Mouse (Mus musculus): ENCODE results near the gene Zfp873. TPM values are rescaled to one million over a fixed set of nuclear protein-coding genes. Genes with fewer than 3 reads are reported as not detected.
"Not testable (repeated sequence)": the region's sequence is repeated elsewhere in the genome, so short reads cannot be mapped to it uniquely, and the experiment has no call there.

Zfp873 gene
- polyA plus RNA-seq (2015; fragmentation: Nextera tagmentation; extraction: Ambion mirVana) = 16.2 and 17.4 TPM in 2 replicates

DNA sequence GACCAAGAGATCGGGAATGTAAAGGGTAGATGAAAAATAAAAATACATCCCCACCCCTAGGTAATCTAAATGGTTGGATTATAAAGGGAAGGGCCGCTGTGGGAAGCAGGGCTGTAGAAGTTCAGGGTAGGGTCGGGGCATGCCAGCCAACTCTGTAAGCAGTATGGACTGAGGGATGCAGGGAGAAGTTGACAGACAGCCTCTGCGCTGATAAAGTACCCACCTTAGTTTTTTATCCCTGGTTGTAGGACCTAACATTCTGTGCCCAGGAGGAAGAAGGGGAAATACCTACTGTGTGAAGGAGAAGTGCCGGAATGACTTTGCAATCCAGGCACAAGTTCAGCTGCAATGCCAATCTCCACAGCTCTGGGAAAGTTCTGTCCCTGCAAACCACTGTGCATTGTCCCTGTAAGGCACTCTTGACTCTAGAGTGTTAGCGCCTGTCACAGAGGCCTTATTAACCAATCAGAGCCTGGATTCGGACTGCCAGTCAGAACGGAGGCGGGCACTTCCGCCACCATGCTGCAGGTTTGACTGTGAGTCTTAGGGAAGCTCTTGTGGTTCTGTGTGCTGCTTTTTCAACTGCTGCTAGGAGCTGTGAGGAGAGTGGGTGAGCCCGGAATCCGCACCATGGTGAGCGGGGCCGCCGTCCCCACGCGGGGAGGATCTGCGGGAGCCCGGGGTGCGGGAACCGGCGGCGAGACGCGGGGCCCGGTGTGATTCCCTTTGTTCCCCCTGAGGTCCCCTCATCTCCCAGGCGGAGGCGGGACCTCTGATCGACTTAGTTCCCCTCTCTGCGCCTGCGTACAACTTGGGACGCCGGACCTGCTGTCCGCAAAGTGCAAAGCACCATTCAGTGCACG, at the start of gene Zfp873:
Gene Zfp873 (plus strand): TSS at position 527 of the 863 bp plus-strand sequence.
- peak within 1 kb of the TSS; percentile 77 for H3K9ac ChIP-seq (ENCODE audit: low read depth, low read length)
- peak; percentile 100 for ATAC-seq
- peaks cover 32% of the 10 kb centered on the region for H3K9me3 ChIP-seq (replicated peaks; ENCODE audit: control insufficient read depth, low read length, poor library complexity, severe bottlenecking)
- H3K4me3 ChIP-seq (ENCODE audit: low read depth, low read length) = peak within 1 kb of the TSS; percentile 53
- H3K4me2 ChIP-seq (ENCODE audit: low read length) = peak within 1 kb of the TSS; percentile 56
- 8% methylated on average over 35 of the region's 35 CpGs for WGBS
- peaks cover 13% of the 10 kb centered on the region for H3K36me3 ChIP-seq (ENCODE audit: control insufficient read depth, insufficient read depth, low read length)
- H3K27ac ChIP-seq (ENCODE audit: low read length) = peak within 1 kb of the TSS; percentile 93
- no peaks in the 10 kb centered on the region for H3K27me3 ChIP-seq (ENCODE audit: control insufficient read depth, insufficient read depth, low read depth, low read length)
- H3K4me1 ChIP-seq (ENCODE audit: control insufficient read depth, insufficient read depth, low read length) = peaks cover 4% of the 10 kb centered on the region; the same call in 1 of the 2 replicates

DNA sequence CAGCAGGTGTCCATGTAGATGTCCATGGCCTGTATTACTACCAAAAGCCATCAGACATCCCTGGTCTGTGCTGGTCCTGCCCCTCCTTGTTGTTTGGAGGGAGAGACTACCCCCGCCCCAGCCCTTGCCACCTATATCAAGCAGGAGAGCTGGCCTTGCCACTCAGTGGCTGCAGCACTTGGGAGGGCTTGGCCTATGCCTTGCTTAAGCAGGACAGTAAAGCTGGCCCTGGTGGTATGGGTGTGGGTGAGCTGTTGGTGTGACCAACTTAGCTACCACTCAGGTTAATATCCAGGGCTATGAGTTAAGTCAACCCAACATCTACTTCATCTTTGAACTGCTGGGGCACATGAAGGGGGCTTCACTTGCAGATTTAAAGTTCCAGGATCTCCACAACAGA, 44.7 kb upstream of the Zfp873 start:
- not testable (repeated sequence) for H3K4me3 ChIP-seq (ENCODE audit: low read depth, low read length); H3K9ac ChIP-seq (ENCODE audit: low read depth, low read length); H3K36me3 ChIP-seq (ENCODE audit: control insufficient read depth, insufficient read depth, low read length); H3K4me2 ChIP-seq (ENCODE audit: low read length); H3K4me1 ChIP-seq (ENCODE audit: control insufficient read depth, insufficient read depth, low read length); ATAC-seq; H3K27ac ChIP-seq (ENCODE audit: low read length); H3K27me3 ChIP-seq (ENCODE audit: control insufficient read depth, insufficient read depth, low read depth, low read length); H3K9me3 ChIP-seq (replicated peaks; ENCODE audit: control insufficient read depth, low read length, poor library complexity, severe bottlenecking)
- 100% methylated on average over 1 of the region's 1 CpGs for WGBS

DNA sequence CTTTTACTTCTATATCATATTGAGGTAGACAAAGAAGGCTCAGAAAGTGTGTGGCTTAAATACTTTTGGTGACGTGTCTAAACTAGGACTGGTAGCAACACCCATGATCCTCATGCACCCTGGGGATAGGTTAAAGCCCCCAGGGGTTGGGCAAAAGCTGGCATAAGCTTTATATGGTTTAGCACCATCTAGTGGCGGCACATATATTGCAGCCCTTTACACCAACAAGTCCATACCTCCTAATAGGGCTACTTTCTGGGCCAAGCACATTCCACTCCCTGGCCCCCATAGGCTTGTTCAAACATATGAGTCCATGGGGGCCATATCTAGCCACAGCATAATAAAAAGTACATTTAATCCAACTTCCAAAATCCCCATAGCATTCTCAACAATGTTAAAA, 43.1 kb upstream of the Zfp873 start:
- H3K9me3 ChIP-seq (replicated peaks; ENCODE audit: control insufficient read depth, low read length, poor library complexity, severe bottlenecking) = peaks cover 17% of the 10 kb centered on the region; the same call in 1 of the 2 replicates
- H3K27ac ChIP-seq (ENCODE audit: low read length); H3K4me3 ChIP-seq (ENCODE audit: low read depth, low read length); H3K9ac ChIP-seq (ENCODE audit: low read depth, low read length); H3K4me1 ChIP-seq (ENCODE audit: control insufficient read depth, insufficient read depth, low read length); H3K27me3 ChIP-seq (ENCODE audit: control insufficient read depth, insufficient read depth, low read depth, low read length); H3K36me3 ChIP-seq (ENCODE audit: control insufficient read depth, insufficient read depth, low read length); ATAC-seq; H3K4me2 ChIP-seq (ENCODE audit: low read length): not testable (repeated sequence)
- 43% methylated on average over 1 of the region's 2 CpGs for WGBS

DNA sequence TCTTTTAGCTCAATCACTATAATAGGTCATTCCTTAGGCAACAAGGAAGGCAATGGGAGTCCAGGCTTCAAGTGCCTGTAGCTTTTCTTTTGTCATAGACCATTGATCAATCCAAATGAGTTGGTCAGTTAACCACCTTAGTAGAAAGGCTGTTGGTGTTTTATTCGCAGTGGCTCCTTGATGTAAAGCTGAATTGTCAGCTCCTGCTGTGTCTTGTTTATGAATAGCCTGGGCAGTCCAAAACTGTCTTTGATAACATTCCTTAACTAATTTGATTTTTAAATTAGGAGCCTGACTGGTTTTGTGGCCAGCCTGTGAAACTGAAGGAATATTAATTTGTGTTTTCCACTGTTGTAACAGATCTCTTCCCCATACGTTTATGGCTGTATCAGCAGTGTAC, 5.7 kb upstream of the Zfp873 start:
- H3K4me2 ChIP-seq (ENCODE audit: low read length) = no peak overlapping the region
- H3K27me3 ChIP-seq (ENCODE audit: control insufficient read depth, insufficient read depth, low read depth, low read length) = no peaks in the 10 kb centered on the region
- H3K9me3 ChIP-seq (replicated peaks; ENCODE audit: control insufficient read depth, low read length, poor library complexity, severe bottlenecking) = peaks cover 4% of the 10 kb centered on the region; the same call in 1 of the 2 replicates
- WGBS = 71% methylated on average over 2 of the region's 2 CpGs
- peaks cover under 1% of the 10 kb centered on the region; the same call in 1 of the 2 replicates for H3K4me1 ChIP-seq (ENCODE audit: control insufficient read depth, insufficient read depth, low read length)
- H3K4me3 ChIP-seq (ENCODE audit: low read depth, low read length) = no peak overlapping the region
- H3K27ac ChIP-seq (ENCODE audit: low read length) = no peak overlapping the region
- H3K9ac ChIP-seq (ENCODE audit: low read depth, low read length) = no peak overlapping the region
- no peaks in the 10 kb centered on the region for H3K36me3 ChIP-seq (ENCODE audit: control insufficient read depth, insufficient read depth, low read length)
- ATAC-seq = no peak

DNA sequence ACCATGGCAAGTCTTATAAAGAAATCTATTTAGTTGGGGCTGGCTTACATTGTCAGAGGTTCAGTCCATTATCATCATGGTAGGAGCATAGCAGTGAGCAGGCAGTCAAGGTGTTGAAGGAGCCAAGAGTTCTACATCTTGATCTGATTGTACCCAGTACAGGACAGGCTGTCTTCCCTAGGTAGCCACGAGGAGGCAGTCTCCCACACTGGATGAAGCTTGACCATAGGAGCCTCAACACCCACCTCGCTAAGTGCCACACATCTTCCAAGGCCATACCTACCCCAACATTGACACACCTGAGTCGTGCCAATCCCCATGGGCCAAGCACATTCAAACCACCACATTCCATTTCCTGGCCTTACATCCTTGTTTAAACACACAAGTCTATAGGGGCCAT, 1.3 kb upstream of the Zfp873 start:
- H3K36me3 ChIP-seq (ENCODE audit: control insufficient read depth, insufficient read depth, low read length) = peaks cover 5% of the 10 kb centered on the region; the same call in 1 of the 2 replicates
- ATAC-seq = no peak
- H3K4me3 ChIP-seq (ENCODE audit: low read depth, low read length) = no peak overlapping the region
- H3K27ac ChIP-seq (ENCODE audit: low read length) = no peak overlapping the region
- no peak overlapping the region for H3K9ac ChIP-seq (ENCODE audit: low read depth, low read length)
- H3K27me3 ChIP-seq (ENCODE audit: control insufficient read depth, insufficient read depth, low read depth, low read length) = no peaks in the 10 kb centered on the region
- no peak overlapping the region for H3K4me2 ChIP-seq (ENCODE audit: low read length)
- H3K4me1 ChIP-seq (ENCODE audit: control insufficient read depth, insufficient read depth, low read length) = peaks cover 4% of the 10 kb centered on the region; the same call in 1 of the 2 replicates
- WGBS = 93% methylated on average over 3 of the region's 3 CpGs
- peaks cover 20% of the 10 kb centered on the region for H3K9me3 ChIP-seq (replicated peaks; ENCODE audit: control insufficient read depth, low read length, poor library complexity, severe bottlenecking)

DNA sequence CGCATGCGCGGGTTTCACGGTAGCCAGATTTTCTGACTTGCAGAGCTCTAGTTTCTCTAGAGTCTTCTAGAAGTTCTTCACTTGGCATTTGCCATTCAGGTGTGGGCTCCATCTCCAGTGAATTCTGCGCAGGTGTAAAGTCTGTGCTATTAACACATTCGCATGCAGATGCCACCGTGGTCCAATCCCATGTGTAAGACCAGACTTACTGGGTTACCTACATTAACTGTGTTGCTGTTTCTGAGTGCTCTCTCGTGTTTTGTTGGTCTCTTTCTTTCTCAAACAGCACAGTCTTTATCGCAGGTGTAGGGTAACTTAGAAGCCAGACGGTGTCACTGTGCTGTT, 509 bp downstream of the Zfp873 start:
- not testable (repeated sequence) for H3K4me1 ChIP-seq (ENCODE audit: control insufficient read depth, insufficient read depth, low read length); H3K27me3 ChIP-seq (ENCODE audit: control insufficient read depth, insufficient read depth, low read depth, low read length)
- peak; percentile 59; the same call in 1 of the 2 replicates for ATAC-seq
- H3K4me3 ChIP-seq (ENCODE audit: low read depth, low read length) = peak overlapping the region; percentile 53
- peak overlapping the region; percentile 56 for H3K4me2 ChIP-seq (ENCODE audit: low read length)
- H3K36me3 ChIP-seq (ENCODE audit: control insufficient read depth, insufficient read depth, low read length) = peaks cover 17% of the 10 kb centered on the region
- WGBS = 31% methylated on average over 10 of the region's 10 CpGs
- H3K27ac ChIP-seq (ENCODE audit: low read length) = peak overlapping the region; percentile 93
- peak overlapping the region; percentile 77 for H3K9ac ChIP-seq (ENCODE audit: low read depth, low read length)
- H3K9me3 ChIP-seq (replicated peaks; ENCODE audit: control insufficient read depth, low read length, poor library complexity, severe bottlenecking) = peaks cover 38% of the 10 kb centered on the region

DNA sequence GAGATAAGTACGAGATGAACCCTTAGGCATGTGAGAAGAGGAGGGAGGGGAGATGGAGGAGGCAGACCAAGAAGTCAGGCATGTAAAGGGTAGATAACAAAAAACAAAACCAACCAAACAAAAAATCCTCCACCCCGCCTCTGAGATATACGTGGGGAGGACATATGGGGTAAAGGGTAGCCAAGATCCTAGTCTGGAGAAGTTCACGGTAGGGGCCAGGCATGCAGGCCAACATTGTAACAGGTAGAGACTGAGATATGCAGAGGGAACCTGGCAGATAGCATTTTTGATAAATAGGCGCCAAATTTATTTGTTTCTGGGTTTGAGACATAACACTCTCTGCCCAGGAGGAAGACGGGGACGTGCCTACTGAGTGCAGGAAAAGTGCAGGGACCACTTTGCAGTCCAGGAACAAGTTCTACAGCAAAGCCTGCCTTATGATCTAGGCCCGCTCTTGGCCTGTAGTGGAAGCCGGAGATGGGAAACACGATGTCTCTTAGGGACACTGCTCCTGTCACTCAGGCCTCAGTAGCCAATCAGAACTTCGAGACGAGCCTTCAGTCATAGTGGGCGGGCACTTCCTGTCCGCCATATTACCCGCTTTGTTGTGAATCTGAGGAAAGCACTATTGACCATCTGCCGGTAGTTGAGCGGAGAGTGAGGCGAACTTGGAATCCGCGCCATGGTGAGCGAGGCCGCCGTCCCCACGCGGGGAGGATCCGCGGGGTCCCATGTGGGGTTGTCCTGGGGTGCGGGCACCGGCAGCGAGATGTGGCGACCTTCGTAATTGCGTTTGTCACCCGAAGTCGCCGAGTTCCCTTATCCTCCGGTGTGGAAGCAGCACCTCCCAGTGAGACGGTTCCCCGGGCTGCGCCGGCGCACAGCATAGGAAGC, 35.1 kb downstream of the Zfp873 start, which contains the start of gene BC024063:
Gene BC024063 (plus strand): TSS at position 626 of the 894 bp plus-strand sequence.
- H3K27me3 ChIP-seq (ENCODE audit: control insufficient read depth, insufficient read depth, low read depth, low read length); H3K4me1 ChIP-seq (ENCODE audit: control insufficient read depth, insufficient read depth, low read length); H3K9me3 ChIP-seq (replicated peaks; ENCODE audit: control insufficient read depth, low read length, poor library complexity, severe bottlenecking); H3K36me3 ChIP-seq (ENCODE audit: control insufficient read depth, insufficient read depth, low read length): not testable (repeated sequence)
- Histone ChIP-seq H3K27ac (ENCODE audit: low read length) (peak within 1 kb of the TSS; percentile 83), H3K4me2 (ENCODE audit: low read length) (peak within 1 kb of the TSS; percentile 50), H3K9ac (ENCODE audit: low read depth, low read length) (peak within 1 kb of the TSS; percentile 64; the same call in 1 of the 2 replicates), H3K4me3 (ENCODE audit: low read depth, low read length) (peak within 1 kb of the TSS; percentile 44)
- WGBS = 19% methylated on average over 42 of the region's 42 CpGs
- ATAC-seq = peak; percentile 99

DNA sequence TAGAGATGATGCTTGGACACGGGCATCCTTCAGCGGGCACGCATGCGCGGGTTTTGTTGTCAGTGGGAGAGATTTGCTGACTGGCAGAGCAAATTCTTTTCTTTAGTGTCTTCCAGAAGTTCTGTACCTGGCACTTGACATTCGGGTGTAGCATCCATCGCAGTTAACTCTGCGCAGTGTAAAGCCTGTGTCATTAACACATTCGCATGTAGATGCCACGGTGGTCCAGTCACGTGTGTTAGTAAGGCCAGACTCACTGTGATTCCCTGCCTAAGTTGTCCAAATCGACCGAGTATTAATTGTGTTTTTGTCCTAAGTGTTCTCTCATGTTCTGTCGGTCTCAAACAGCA, 35.7 kb downstream of the Zfp873 start:
- H3K9me3 ChIP-seq (replicated peaks; ENCODE audit: control insufficient read depth, low read length, poor library complexity, severe bottlenecking) = not testable (repeated sequence)
- ATAC-seq = peak; percentile 59; the same call in 1 of the 2 replicates
- 24% methylated on average over 11 of the region's 14 CpGs for WGBS

More for the DNA sequence above, 35.7 kb downstream of the Zfp873 start:
- H3K4me1 ChIP-seq (ENCODE audit: control insufficient read depth, insufficient read depth, low read length); H3K36me3 ChIP-seq (ENCODE audit: control insufficient read depth, insufficient read depth, low read length); H3K27me3 ChIP-seq (ENCODE audit: control insufficient read depth, insufficient read depth, low read depth, low read length): not testable (repeated sequence)
- H3K9ac ChIP-seq (ENCODE audit: low read depth, low read length) = peak overlapping the region; percentile 20; the same call in 1 of the 2 replicates
- H3K4me2 ChIP-seq (ENCODE audit: low read length) = peak overlapping the region; percentile 50
- peak overlapping the region; percentile 83; the same call in 1 of the 2 replicates for H3K27ac ChIP-seq (ENCODE audit: low read length)
- peak overlapping the region; percentile 44 for H3K4me3 ChIP-seq (ENCODE audit: low read depth, low read length)

Data from midbrain, embryonic 16.5 days (tissue).